Mouse (Mus musculus) hindbrain, postnatal 0 days (tissue): ENCODE measurements around the gene Rnft2. TPM values are rescaled to one million over a fixed set of nuclear protein-coding genes. Genes with fewer than 3 reads are reported as not detected.

Source experiments
- ATAC-seq: fragments of 200-750 bp; cut with Nextera tagmentation; 2 replicates; pipeline ENCODE4 v1.8.0; 2017; ENCODE audit warnings: mild to moderate bottlenecking, moderate TSS enrichment, moderate library complexity
- DNase-seq: peaks from one replicate; pipeline ENCODE4 v3.0.0-alpha.2; 2015; ENCODE audit warnings: low spot score
- H3K27ac ChIP-seq: fragments of 300-500 bp; sonication (generic); 2 replicates; pipeline ENCODE4 v1.5.1; 2014; ENCODE audit warnings: mild to moderate bottlenecking
- H3K27me3 ChIP-seq: fragments of 300-500 bp; sonication (generic); 2 replicates; pipeline ENCODE4 v1.6.1; 2014; ENCODE audit warnings: low read length, mixed read lengths; ENCODE audit not compliant: insufficient read depth
- H3K36me3 ChIP-seq: fragments of 300-500 bp; sonication (generic); 2 replicates; pipeline ENCODE4 v1.6.1; 2014; ENCODE audit warnings: low read length, mixed read lengths; ENCODE audit not compliant: insufficient read depth
- H3K4me1 ChIP-seq: fragments of 300-500 bp; sonication (generic); 2 replicates; pipeline ENCODE4 v1.6.1; 2014; ENCODE audit warnings: antibody characterized with exemption, low read length, mixed read lengths; ENCODE audit not compliant: insufficient read depth
- H3K4me2 ChIP-seq: fragments of 300-500 bp; sonication (generic); 2 replicates; pipeline ENCODE4 v1.6.1; 2014; ENCODE audit warnings: low read depth, mild to moderate bottlenecking, low read length, moderate library complexity, mixed read lengths
- H3K4me3 ChIP-seq: fragments of 300-500 bp; sonication (generic); 2 replicates; pipeline ENCODE4 v1.5.1; 2014; ENCODE audit warnings: low read length
- H3K9ac ChIP-seq: fragments of 300-500 bp; sonication (generic); replicated peaks from 2 replicates; pipeline ENCODE4 v1.6.1; 2014; ENCODE audit warnings: mild to moderate bottlenecking, low read length, moderate library complexity, mixed read lengths
- H3K9me3 ChIP-seq: fragments of 300-500 bp; sonication (generic); 2 replicates; pipeline ENCODE4 v1.6.1; 2016; ENCODE audit warnings: low read length, mixed read lengths
- CTCF ChIP-seq: IDR thresholded peaks from 2 replicates; pipeline ENCODE4 v1.5.1; 2016; ENCODE audit warnings: antibody characterized with exemption, control low read depth, low read depth
- WGBS: fragments of 180-500 bp; shearing (Covaris S2); extraction: QIAGEN DNeasy Blood & Tissue Kit; methylation state at CpG from one replicate; pipeline ENCODE4 v1.1.7; 2014; 5-methylcytosine and 5-hydroxymethylcytosine counted together
- polyA plus RNA-seq: library from polyadenylated mRNA; unstranded; fragments of >200 nt; fragmentation: Nextera tagmentation; extraction: Ambion mirVana; gene quantifications from 2 replicates; pipeline ENCODE4 v1.2.1, GENCODE M21; 2015
- total RNA-seq: library from RNA; depleted of rRNA; stranded (reverse); fragments of >200 nt; gene quantifications from 2 replicates; pipeline ENCODE4 v1.2.3, GENCODE M21; 2014

Rnft2 gene
- total and polyA plus RNA-seq, 2 experiments from 2014 or later, result 11.3 to 108 TPM

DNA sequence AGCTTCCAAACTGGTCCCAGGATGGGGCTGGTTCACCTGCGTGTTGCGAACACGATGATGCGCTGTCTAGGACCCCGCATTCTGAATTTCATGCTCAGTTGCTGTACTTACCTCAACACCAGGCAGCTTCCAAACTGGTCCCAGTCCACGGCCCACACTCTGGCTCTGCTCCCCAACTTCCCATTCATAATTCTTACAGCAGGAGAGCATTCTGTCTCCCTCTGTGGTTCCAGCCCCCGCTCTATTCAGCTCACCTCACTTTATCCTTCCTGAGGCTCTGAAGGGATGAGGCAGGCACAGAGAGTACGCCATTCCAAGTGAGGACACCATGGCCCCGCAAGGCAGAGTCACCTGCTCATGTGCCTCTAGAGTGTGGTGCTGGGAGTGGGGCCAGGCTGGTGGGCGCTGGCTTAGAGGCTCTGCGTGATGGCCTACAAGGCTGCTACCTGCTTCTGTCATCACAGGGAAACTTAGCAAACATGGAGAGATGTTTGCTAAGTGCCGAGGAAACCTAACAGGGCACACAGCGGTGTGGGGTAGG lies 14.8 kb downstream of the Rnft2 start:
- H3K4me1 ChIP-seq, result no peaks in the 10 kb centered on the region
- H3K27ac ChIP-seq, result no peak overlapping the region
- no peaks in the 10 kb centered on the region for H3K9me3 ChIP-seq
- no peak for TF ChIP-seq CTCF
- DNase-seq, result no peak
- WGBS, result 93% methylated on average over 13 of the region's 13 CpGs
- no peak overlapping the region for H3K4me2 ChIP-seq
- no peak overlapping the region for H3K4me3 ChIP-seq
- no peak overlapping the region for H3K9ac ChIP-seq
- no peak for ATAC-seq
- H3K27me3 ChIP-seq, result no peaks in the 10 kb centered on the region
- H3K36me3 ChIP-seq, result peaks cover 29% of the 10 kb centered on the region

DNA sequence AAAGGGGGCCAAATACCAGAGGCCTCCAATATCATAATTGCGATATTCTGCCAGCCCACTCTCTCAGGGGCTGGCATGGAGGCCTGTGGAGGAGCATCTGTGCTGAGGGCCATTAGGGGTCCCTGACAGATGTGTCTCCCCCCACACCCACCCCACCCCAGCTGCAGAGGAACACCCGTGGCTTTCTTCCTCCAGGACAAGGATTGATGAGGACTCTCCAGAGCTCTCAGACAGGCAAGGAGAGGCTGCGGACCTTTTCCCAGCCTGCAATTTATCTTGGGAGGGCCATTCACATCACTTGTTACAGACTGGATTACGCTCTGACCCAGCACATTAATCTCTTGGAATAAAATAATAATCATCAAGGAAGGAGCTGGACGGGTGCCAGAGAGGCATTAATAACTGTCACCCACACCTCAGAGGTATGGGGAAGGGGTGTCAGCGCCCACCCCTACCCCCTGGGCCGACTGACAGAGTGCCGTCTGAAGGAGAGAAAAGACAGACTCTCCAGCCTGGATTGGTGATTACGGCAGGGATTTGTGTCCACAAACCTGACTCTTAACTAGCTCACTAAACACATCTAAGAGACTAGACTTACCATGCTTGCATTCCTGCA lies 21.7 kb downstream of the Rnft2 start:
- Histone ChIP-seq H3K4me1 (no peaks in the 10 kb centered on the region), H3K9ac (no peak overlapping the region), H3K27ac (no peak overlapping the region), H3K36me3 (peaks cover 9% of the 10 kb centered on the region; the same call in 1 of the 2 replicates), H3K27me3 (no peaks in the 10 kb centered on the region), H3K4me3 (no peak overlapping the region), H3K4me2 (no peak overlapping the region), H3K9me3 (no peaks in the 10 kb centered on the region)
- no peak for TF ChIP-seq CTCF
- DNase-seq, result no peak
- WGBS, result 44% methylated on average over 9 of the region's 9 CpGs
- no peak for ATAC-seq

DNA sequence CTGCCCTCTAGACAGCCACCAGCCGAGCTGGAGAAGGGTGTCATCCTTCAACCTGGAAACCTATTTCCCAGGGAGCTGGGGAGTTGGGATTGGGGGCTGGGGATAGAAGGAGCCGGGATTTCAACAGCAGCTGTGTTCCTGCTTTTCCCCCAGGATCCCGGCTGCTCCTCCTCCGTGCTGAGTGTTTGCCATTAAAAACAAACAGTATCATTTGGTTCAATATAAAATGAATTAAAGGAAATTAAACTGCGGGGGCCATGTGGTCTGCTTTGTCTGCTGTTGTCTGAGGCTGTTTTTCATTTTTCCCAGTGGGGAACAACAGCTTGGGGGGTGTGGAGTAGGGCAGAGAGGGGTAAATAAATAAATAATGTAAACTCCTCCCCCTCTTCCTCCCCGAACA lies 27.5 kb downstream of the Rnft2 start:
- Histone ChIP-seq H3K9me3 (no peaks in the 10 kb centered on the region), H3K4me1 (peaks cover 10% of the 10 kb centered on the region), H3K27me3 (no peaks in the 10 kb centered on the region), H3K27ac (no peak overlapping the region), H3K4me2 (no peak overlapping the region), H3K36me3 (peaks cover 5% of the 10 kb centered on the region; the same call in 1 of the 2 replicates), H3K4me3 (no peak overlapping the region), H3K9ac (no peak overlapping the region)
- WGBS, result 53% methylated on average over 6 of the region's 6 CpGs
- DNase-seq, result no peak
- no peak for TF ChIP-seq CTCF
- no peak for ATAC-seq

DNA sequence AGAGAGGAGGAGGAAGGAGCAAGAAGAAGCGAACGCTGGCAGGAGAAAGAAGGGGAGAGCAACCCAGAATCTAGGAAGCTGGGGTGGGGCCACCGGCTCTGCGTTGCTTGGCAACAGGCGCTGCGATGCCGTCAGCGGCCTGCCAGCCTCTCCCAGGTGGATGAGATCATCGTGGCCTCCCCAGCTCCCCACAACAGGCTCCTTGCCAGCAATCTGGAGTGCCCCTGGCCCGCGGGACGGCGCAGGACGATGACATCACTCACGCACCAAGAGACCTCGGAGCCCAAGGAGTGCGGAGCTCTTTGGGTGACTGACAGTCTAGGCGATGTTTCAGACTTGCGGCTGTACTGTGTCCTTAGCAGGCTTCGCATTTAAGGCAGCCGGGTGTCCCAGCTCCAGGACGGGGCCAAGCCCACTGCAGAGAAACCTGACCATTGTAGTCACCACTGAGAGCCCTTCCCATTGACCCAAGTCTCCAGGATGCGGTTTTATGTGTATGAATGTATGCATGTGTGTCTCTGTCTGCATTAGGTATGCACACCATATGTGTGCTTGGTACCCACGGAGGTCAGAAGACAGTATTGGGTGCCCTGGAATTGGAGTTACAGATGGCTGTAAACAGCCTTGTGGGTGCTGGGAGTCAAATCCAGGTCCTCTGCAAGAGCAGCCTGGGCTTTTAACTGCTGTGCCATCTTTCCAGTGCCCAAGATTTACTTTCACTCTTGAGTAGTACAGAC lies 30.3 kb downstream of the Rnft2 start:
- WGBS, result 7% methylated on average over 24 of the region's 24 CpGs
- peak overlapping the region; percentile 52; the same call in 1 of the 2 replicates for H3K27ac ChIP-seq
- peak; percentile 91 for ATAC-seq
- H3K36me3 ChIP-seq, result 0 out of 2 replicates have a peak, but pooled peaks cover 5% of the 10 kb centered on the region
- peaks cover 10% of the 10 kb centered on the region for H3K4me1 ChIP-seq
- H3K27me3 ChIP-seq, result no peaks in the 10 kb centered on the region
- H3K4me2 ChIP-seq, result peak overlapping the region; percentile 58
- DNase-seq, result peak; percentile 88
- TF ChIP-seq CTCF, result no peak
- H3K4me3 ChIP-seq, result peak overlapping the region; percentile 26
- H3K9me3 ChIP-seq, result no peaks in the 10 kb centered on the region
- peak overlapping the region; percentile 48 for H3K9ac ChIP-seq

DNA sequence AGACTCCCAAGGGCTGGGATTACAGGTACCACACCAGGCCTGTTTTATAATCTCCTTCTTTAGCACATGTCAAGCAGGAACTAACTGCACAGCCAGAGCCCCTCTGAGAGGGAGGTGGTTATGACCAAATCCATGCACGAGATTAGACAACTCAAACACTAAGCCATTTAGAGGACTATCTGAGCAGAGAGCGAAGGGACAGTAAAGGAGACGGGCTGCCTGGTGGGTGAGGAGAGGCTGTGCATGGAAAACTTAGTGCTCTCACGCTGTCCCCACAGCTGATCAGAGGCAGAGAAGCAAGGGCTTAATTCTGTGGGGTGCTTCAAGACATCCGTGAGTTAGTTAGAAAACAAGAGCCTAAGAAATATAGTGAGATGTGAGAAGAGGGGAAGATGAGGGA lies 30.9 kb downstream of the Rnft2 start:
- no peak for TF ChIP-seq CTCF
- Histone ChIP-seq H3K4me3 (peak overlapping the region; percentile 26), H3K36me3 (0 out of 2 replicates have a peak, but pooled peaks cover 5% of the 10 kb centered on the region), H3K9me3 (no peaks in the 10 kb centered on the region), H3K27me3 (no peaks in the 10 kb centered on the region), H3K4me1 (peaks cover 10% of the 10 kb centered on the region), H3K4me2 (peak overlapping the region; percentile 58), H3K9ac (peak overlapping the region; percentile 48), H3K27ac (peak overlapping the region; percentile 52)
- ATAC-seq (peak; percentile 60), DNase-seq (peak; percentile 8)
- 8% methylated on average over 5 of the region's 5 CpGs for WGBS

DNA sequence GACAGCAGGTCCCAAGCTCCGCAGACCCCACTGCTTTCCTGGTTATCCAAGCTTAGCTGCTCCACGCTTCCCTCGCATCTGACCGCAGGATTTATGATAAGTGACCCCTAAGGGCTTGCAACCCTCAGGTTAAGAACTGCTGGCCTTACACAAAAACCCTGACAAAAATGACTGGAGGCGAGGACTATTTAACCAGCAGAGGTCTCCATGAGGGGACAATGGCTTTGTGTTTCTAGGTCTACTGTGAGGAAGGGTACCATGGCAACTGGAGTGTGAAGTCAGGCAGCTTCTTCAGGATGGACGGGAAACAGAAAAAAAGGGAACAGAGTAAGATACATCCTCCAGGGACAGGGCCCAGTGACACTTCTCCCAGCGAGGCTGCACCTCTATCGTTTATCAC lies 39.1 kb downstream of the Rnft2 start:
- Histone ChIP-seq H3K4me2 (no peak overlapping the region), H3K27ac (no peak overlapping the region), H3K36me3 (peaks cover 21% of the 10 kb centered on the region; the same call in 1 of the 2 replicates), H3K27me3 (no peaks in the 10 kb centered on the region), H3K4me1 (peaks cover 3% of the 10 kb centered on the region; the same call in 1 of the 2 replicates), H3K9me3 (no peaks in the 10 kb centered on the region), H3K9ac (no peak overlapping the region), H3K4me3 (no peak overlapping the region)
- WGBS, result 44% methylated on average over 8 of the region's 8 CpGs
- no peak for TF ChIP-seq CTCF
- peak; percentile 30 for DNase-seq
- peak; percentile 38; the same call in 1 of the 2 replicates for ATAC-seq
